In the genomic region with DNA sequence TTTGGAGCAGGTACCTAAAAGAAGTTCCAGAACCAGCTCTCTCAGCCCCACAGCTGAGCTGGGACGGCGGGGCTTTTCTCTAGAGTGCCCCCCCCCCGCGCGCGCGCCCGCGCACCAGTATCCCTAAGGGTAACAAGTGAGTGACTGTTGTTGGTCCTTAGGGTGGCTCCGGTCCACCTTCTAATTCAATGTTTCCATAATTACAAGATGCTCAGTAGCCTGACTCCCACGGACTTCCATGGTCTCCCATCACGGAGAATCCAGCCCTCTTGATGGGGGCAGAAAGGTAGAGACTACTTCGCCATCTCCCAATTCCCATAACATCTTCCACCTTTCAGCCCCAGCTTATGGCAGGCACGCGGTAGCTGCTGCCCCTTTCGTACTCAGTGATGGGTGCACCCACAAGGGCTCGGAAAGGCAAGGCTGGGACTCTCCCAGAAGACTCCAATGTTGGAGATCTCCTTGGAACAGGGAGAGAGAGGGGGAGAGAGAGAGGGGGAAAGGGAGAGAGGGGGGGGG, we compare ENCODE assay signal across 9 mouse cellular contexts. TPM values are rescaled to one million over a fixed set of nuclear protein-coding genes. Genes with fewer than 3 reads are reported as not detected.
DNase-seq lines count a peak whose midpoint lies in the region; ATAC-seq and TF ChIP-seq lines count a peak whose summit lies in the region.
"Had no signal": no experiment of that assay in that cellular context is flagged by ENCODE, and none has a peak within 500 bp of the region (broad histone marks: within the 10 kb centered on the region; RNA-seq: fewer than 3 reads in every experiment).

No protein-coding gene starts in this region.

- TF ChIP-seq CTCF in liver, embryonic 14.5 days (IDR thresholded peaks at IDR 0.05; ENCODE audit: low read depth): no peak

- no peaks in the 10 kb centered on the region for H3K9me3 ChIP-seq in heart, embryonic 12.5 days (replicated peaks)
- H3K9me3 ChIP-seq in forebrain, embryonic 13.5 days (replicated peaks): no peaks in the 10 kb centered on the region
- no peaks in the 10 kb centered on the region for H3K9me3 ChIP-seq in liver, embryonic 14.5 days (ENCODE audit: control insufficient read depth, low read length)
- H3K9me3 ChIP-seq: G1E had no signal

- ATAC-seq in heart, embryonic 12.5 days (ENCODE audit: insufficient number of reproducible peaks, low FRiP score): 0 out of 2 replicates have a peak, but pooled peaks have one; percentile 19
- peak; percentile 44 for ATAC-seq in forebrain, embryonic 13.5 days
- no peak for ATAC-seq in liver, embryonic 14.5 days (ENCODE audit: insufficient read depth)
- ATAC-seq in erythroid progenitor cell, adult 5-6 weeks (replicated peaks; ENCODE audit: low FRiP score, poor library complexity, severe bottlenecking): no peak

- peaks cover 23% of the 10 kb centered on the region for H3K4me1 ChIP-seq in heart, embryonic 12.5 days (replicated peaks)
- peaks cover 34% of the 10 kb centered on the region for H3K4me1 ChIP-seq in forebrain, embryonic 13.5 days
- H3K4me1 ChIP-seq in liver, embryonic 14.5 days (replicated peaks; ENCODE audit: control insufficient read depth in 2 of 2, insufficient read depth in 2 of 2, low read length in 1 of 2): no peaks in the 10 kb centered on the region

- peak overlapping the region; percentile 86 for H3K9ac ChIP-seq in heart, embryonic 12.5 days
- peak overlapping the region; percentile 96 for H3K9ac ChIP-seq in forebrain, embryonic 13.5 days
- no peak overlapping the region for H3K9ac ChIP-seq in liver, embryonic 14.5 days (replicated peaks)

- intact Hi-C loops in heart, postnatal 36 days (cut with DNase I): no loop called here

- peak overlapping the region; percentile 86 for H3K4me2 ChIP-seq in heart, embryonic 12.5 days
- peak overlapping the region; percentile 93 for H3K4me2 ChIP-seq in forebrain, embryonic 13.5 days
- H3K4me2 ChIP-seq in liver, embryonic 14.5 days (ENCODE audit: low read depth): peak overlapping the region; percentile 47

- no peak for TF ChIP-seq EP300 in liver, embryonic 14.5 days (IDR thresholded peaks at IDR 0.05; ENCODE audit: low read depth)

- peaks cover 66% of the 10 kb centered on the region for H3K36me3 ChIP-seq in heart, embryonic 12.5 days
- H3K36me3 ChIP-seq in forebrain, embryonic 13.5 days (ENCODE audit: poor library complexity, severe bottlenecking): peaks cover 66% of the 10 kb centered on the region
- H3K36me3 ChIP-seq in liver, embryonic 14.5 days (replicated peaks; ENCODE audit: control insufficient read depth, insufficient read depth, low read depth): no peaks in the 10 kb centered on the region; the same call in 1 of the 2 replicates

- peak overlapping the region; percentile 85 for H3K4me3 ChIP-seq in heart, embryonic 12.5 days
- peak overlapping the region; percentile 88 for H3K4me3 ChIP-seq in forebrain, embryonic 13.5 days
- H3K4me3 ChIP-seq in liver, embryonic 14.5 days (ENCODE audit: insufficient read depth in 1 of 2, low read depth in 2 of 2, low read length in 2 of 2): peak overlapping the region; percentile 38 to 40

- DNase-seq in heart, postnatal 36 days: no peak
- peak; percentile 28 for DNase-seq in Muller cell, postnatal 12 days (ENCODE audit: inconsistent ontology term)
- DNase-seq in liver, embryonic 14.5 days (ENCODE audit: low read depth in 3 of 3, low spot score in 3 of 3): no peak
- DNase-seq in yolk sac, embryonic 10.5 days (ENCODE audit: low spot score): no peak
- no peak for DNase-seq in urinary bladder, postnatal 10 days (ENCODE audit: low spot score)

- under 1% methylated on average over 17 of the region's 17 CpGs for WGBS in heart, embryonic 12.5 days
- WGBS in forebrain, embryonic 13.5 days: 0% methylated on average over 17 of the region's 17 CpGs
- 5% methylated on average over 17 of the region's 17 CpGs for WGBS in liver, embryonic 14.5 days (ENCODE audit: insufficient replicate concordance)

- no peaks in the 10 kb centered on the region for H3K27me3 ChIP-seq in heart, embryonic 12.5 days (replicated peaks)
- no peaks in the 10 kb centered on the region for H3K27me3 ChIP-seq in forebrain, embryonic 13.5 days
- H3K27me3 ChIP-seq in liver, embryonic 14.5 days (ENCODE audit: control insufficient read depth, insufficient read depth, low read length): peaks cover 14% of the 10 kb centered on the region

- H3K27ac ChIP-seq in heart, embryonic 12.5 days (ENCODE audit: poor library complexity, severe bottlenecking): 0 out of 2 replicates have a peak overlapping the region, but pooled peaks have one; percentile 60
- peak overlapping the region; percentile 92 for H3K27ac ChIP-seq in forebrain, embryonic 13.5 days
- H3K27ac ChIP-seq in liver, embryonic 14.5 days: no peak overlapping the region

RNA-seq across cellular contexts. Expression of a gene that starts 1.1 kb away (rescaled TPM):
- polyA plus RNA-seq in heart, embryonic 12.5 days (2016; fragmentation: Nextera tagmentation; extraction: Ambion mirVana): 61.5 and 62.2 TPM in 2 replicates
- 10 to 100 TPM; 12.4 to 14.8 TPM for total RNA-seq in heart, postnatal 36 days (2021)
- polyA plus RNA-seq in forebrain, embryonic 13.5 days (2015; fragmentation: Nextera tagmentation; extraction: Ambion mirVana): 131 and 135 TPM in 2 replicates
- 2.5 and 2.8 TPM in 2 replicates for polyA plus RNA-seq in liver, embryonic 14.5 days (2012; rRNA removed)
- 1.6 and 2.2 TPM in 2 replicates for polyA plus RNA-seq in liver, embryonic 14.5 days (2014; fragmentation: Nextera tagmentation; extraction: Ambion mirVana)
- total RNA-seq in erythroid progenitor cell, adult 5-6 weeks (2015; ENCODE audit: low replicate concordance): not detected in 2 replicates
- not detected in 2 replicates for total RNA-seq in erythroid progenitor cell, adult 5-6 weeks (2017; ENCODE audit: low replicate concordance)

RNA-seq across cellular contexts. Expression of a gene that starts 13.1 kb away (rescaled TPM):
- 67.4 and 70.9 TPM in 2 replicates for polyA plus RNA-seq in heart, embryonic 12.5 days (2016; fragmentation: Nextera tagmentation; extraction: Ambion mirVana)
- 100 to 1,000 TPM in 1 of 2 experiments, 10 to 100 TPM in 1; 97.4 to 107 TPM for total RNA-seq in heart, postnatal 36 days (2021)
- 33.6 and 35.6 TPM in 2 replicates for polyA plus RNA-seq in forebrain, embryonic 13.5 days (2015; fragmentation: Nextera tagmentation; extraction: Ambion mirVana)
- polyA plus RNA-seq in liver, embryonic 14.5 days (2012; rRNA removed): 10.9 and 11.1 TPM in 2 replicates
- 16.1 and 16.5 TPM in 2 replicates for polyA plus RNA-seq in liver, embryonic 14.5 days (2014; fragmentation: Nextera tagmentation; extraction: Ambion mirVana)
- 4.7 and 9.6 TPM in 2 replicates for total RNA-seq in erythroid progenitor cell, adult 5-6 weeks (2015; ENCODE audit: low replicate concordance)
- 4.4 and 14.0 TPM in 2 replicates for total RNA-seq in erythroid progenitor cell, adult 5-6 weeks (2017; ENCODE audit: low replicate concordance)

RNA-seq across cellular contexts. Expression of a gene that starts 26.3 kb away (rescaled TPM):
- 24.9 and 26.2 TPM in 2 replicates for polyA plus RNA-seq in heart, embryonic 12.5 days (2016; fragmentation: Nextera tagmentation; extraction: Ambion mirVana)
- total RNA-seq in heart, postnatal 36 days (2021): 100 to 1,000 TPM; 218 to 273 TPM
- 45.3 and 50.8 TPM in 2 replicates for polyA plus RNA-seq in forebrain, embryonic 13.5 days (2015; fragmentation: Nextera tagmentation; extraction: Ambion mirVana)
- polyA plus RNA-seq in liver, embryonic 14.5 days (2012; rRNA removed): 108 and 117 TPM in 2 replicates
- 15.7 and 19.1 TPM in 2 replicates for polyA plus RNA-seq in liver, embryonic 14.5 days (2014; fragmentation: Nextera tagmentation; extraction: Ambion mirVana)
- 18.4 and 19.5 TPM in 2 replicates for total RNA-seq in erythroid progenitor cell, adult 5-6 weeks (2015; ENCODE audit: low replicate concordance)
- total RNA-seq in erythroid progenitor cell, adult 5-6 weeks (2017; ENCODE audit: low replicate concordance): 17.7 and 21.6 TPM in 2 replicates

RNA-seq across cellular contexts. Expression of a gene that starts 29.2 kb away (rescaled TPM):
- 0.23 and 0.41 TPM in 2 replicates for polyA plus RNA-seq in heart, embryonic 12.5 days (2016; fragmentation: Nextera tagmentation; extraction: Ambion mirVana)
- total RNA-seq in heart, postnatal 36 days (2021): 1 to 10 TPM; 2.2 to 2.4 TPM
- polyA plus RNA-seq in forebrain, embryonic 13.5 days (2015; fragmentation: Nextera tagmentation; extraction: Ambion mirVana): 0.15 and 0.30 TPM in 2 replicates
- polyA plus RNA-seq in liver, embryonic 14.5 days (2012; rRNA removed): 3.7 and 3.8 TPM in 2 replicates
- 0.90 and 1.4 TPM in 2 replicates for polyA plus RNA-seq in liver, embryonic 14.5 days (2014; fragmentation: Nextera tagmentation; extraction: Ambion mirVana)
- 1.8 and 3.8 TPM in 2 replicates for total RNA-seq in erythroid progenitor cell, adult 5-6 weeks (2015; ENCODE audit: low replicate concordance)
- 2.4 TPM in 1 of 2 replicates, not detected in the other for total RNA-seq in erythroid progenitor cell, adult 5-6 weeks (2017; ENCODE audit: low replicate concordance)

RNA-seq across cellular contexts. Expression of a gene that starts 38.8 kb away (rescaled TPM):
- not detected in 2 replicates for polyA plus RNA-seq in heart, embryonic 12.5 days (2016; fragmentation: Nextera tagmentation; extraction: Ambion mirVana)
- under 1 TPM; 0.08 to 0.31 TPM for total RNA-seq in heart, postnatal 36 days (2021)
- not detected in 2 replicates for polyA plus RNA-seq in forebrain, embryonic 13.5 days (2015; fragmentation: Nextera tagmentation; extraction: Ambion mirVana)
- polyA plus RNA-seq in liver, embryonic 14.5 days (2012; rRNA removed): not detected in 2 replicates
- 0.05 TPM in 1 of 2 replicates, not detected in the other for polyA plus RNA-seq in liver, embryonic 14.5 days (2014; fragmentation: Nextera tagmentation; extraction: Ambion mirVana)
- 1.8 and 2.9 TPM in 2 replicates for total RNA-seq in erythroid progenitor cell, adult 5-6 weeks (2015; ENCODE audit: low replicate concordance)
- total RNA-seq in erythroid progenitor cell, adult 5-6 weeks (2017; ENCODE audit: low replicate concordance): 1.3 and 2.3 TPM in 2 replicates
- polyA plus RNA-seq: G1E had no signal

Comparison
In these comparisons a context has a peak if more than half of its experiments do, and no peak if none do; other contexts are left out.
1. ATAC-seq: peak in heart, embryonic 12.5 days (single experiment) and forebrain, embryonic 13.5 days (single experiment); none in liver, embryonic 14.5 days (single experiment) and erythroid progenitor cell, adult 5-6 weeks (single experiment).
2. RNA of a gene that starts 1.1 kb away (polyA plus RNA-seq): 131 to 135 TPM in forebrain, embryonic 13.5 days and 61.5 to 62.2 TPM in heart, embryonic 12.5 days; 1.6 to 2.8 TPM in liver, embryonic 14.5 days; every median in the first group is over 10 times any median in the second.
3. Peak in every context shown above with its lines, with median percentiles within 50 percentile points of each other: H3K4me2 ChIP-seq and H3K4me3 ChIP-seq.